Mouse (Mus musculus): ENCODE data around the gene Khdc1b. TPM values are rescaled to one million over a fixed set of nuclear protein-coding genes. Genes with fewer than 3 reads are reported as not detected.
"Not testable (repeated sequence)": the region's sequence is repeated elsewhere in the genome, so short reads cannot be mapped to it uniquely, and the experiment has no call there.

Gene Khdc1b
- total RNA-seq (2018; cell fraction: chromatin; rRNA removed) = not detected
- not detected for total RNA-seq (2018; cell fraction: cytosol; rRNA removed)
- total RNA-seq (2018; cell fraction: nucleus; rRNA removed) = not detected
- polyA plus RNA-seq (2018) = not detected in 3 replicates

- Histone ChIP-seq H3K4me3 (ENCODE audit: inconsistent target) (no peak within 1 kb of the TSS), H3K27ac (no peak within 1 kb of the TSS), H3K36me3 (ENCODE audit: inconsistent target) (no peaks in the 10 kb centered on the region), H3K79me2 (ENCODE audit: inconsistent target) (no peaks in the 10 kb centered on the region)
- 80% methylated on average over 1 of the region's 1 CpGs for WGBS (ENCODE audit: missing documents)
These were observed at the start of gene Khdc1b for GRCm38 (mm10) chr1:21383256-21383655. Gene Khdc1b (plus strand): TSS chr1:21383556.

DNA sequence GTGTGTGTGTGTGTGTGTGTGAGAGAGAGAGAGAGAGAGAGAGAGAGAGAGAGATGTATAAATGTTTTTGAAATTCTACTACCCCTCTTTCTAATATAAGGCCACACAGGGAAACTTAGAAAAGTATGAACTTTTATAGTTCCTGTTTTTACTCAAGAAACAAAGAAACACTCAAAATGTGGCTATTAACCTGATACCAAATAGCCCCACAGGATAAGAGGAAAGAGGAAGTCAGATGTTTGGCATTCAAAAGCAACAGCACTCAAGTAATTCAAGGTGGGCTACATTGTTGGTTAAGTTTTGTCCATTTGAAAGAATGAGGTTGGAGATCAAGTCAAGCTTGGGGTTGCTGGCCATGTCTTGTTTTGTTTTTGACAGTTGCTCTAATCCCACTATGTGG is 47.5 kb upstream of the Khdc1b start:
- Histone ChIP-seq H3K4me3 (ENCODE audit: inconsistent target) (no peak overlapping the region), H3K79me2 (ENCODE audit: inconsistent target) (no peaks in the 10 kb centered on the region), H3K27ac (no peak overlapping the region), H3K36me3 (ENCODE audit: inconsistent target) (no peaks in the 10 kb centered on the region)

DNA sequence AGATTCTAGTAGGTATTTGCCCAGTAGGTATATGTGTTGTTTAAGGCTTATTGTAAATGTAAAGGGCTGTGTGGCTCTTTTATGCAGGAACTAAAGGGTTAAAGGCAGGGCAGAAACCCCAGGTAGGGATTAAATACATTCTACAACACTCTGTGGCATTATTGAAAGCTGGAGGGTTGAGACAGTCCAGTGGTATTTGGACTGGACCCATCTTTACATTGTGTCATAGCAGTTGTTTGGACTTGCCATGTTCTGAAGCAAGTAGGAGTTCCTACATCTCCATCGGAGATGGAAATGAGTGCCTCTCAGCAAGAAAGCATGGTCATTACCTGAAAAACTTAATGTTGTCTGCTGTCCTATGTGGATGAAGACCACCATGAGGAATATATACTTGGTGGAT is 42.6 kb upstream of the Khdc1b start:
- 89% methylated on average over 1 of the region's 1 CpGs for WGBS (ENCODE audit: missing documents)
- Histone ChIP-seq H3K36me3 (ENCODE audit: inconsistent target) (no peaks in the 10 kb centered on the region), H3K27ac (no peak overlapping the region), H3K4me3 (ENCODE audit: inconsistent target) (no peak overlapping the region), H3K79me2 (ENCODE audit: inconsistent target) (no peaks in the 10 kb centered on the region)

- H3K4me3 ChIP-seq (ENCODE audit: inconsistent target) = no peak overlapping the region
- H3K36me3 ChIP-seq (ENCODE audit: inconsistent target) = no peaks in the 10 kb centered on the region
- 64% methylated on average over 4 of the region's 4 CpGs for WGBS (ENCODE audit: missing documents)
- no peak overlapping the region for H3K27ac ChIP-seq
- no peaks in the 10 kb centered on the region for H3K79me2 ChIP-seq (ENCODE audit: inconsistent target)
These were observed 39.1 kb upstream of the Khdc1b start for GRCm38 (mm10) chr1:21344253-21344652.

GRCm38 (mm10) chr1:21344752-21345151 is 38.6 kb upstream of the Khdc1b start:
- H3K27ac ChIP-seq; H3K36me3 ChIP-seq (ENCODE audit: inconsistent target): not testable (repeated sequence)
- 93% methylated on average over 7 of the region's 7 CpGs for WGBS (ENCODE audit: missing documents)

GRCm38 (mm10) chr1:21349341-21349740 is 34.0 kb upstream of the Khdc1b start, which contains the start of gene Khdc1a:
Gene Khdc1a (plus strand): TSS chr1:21349641.
- Histone ChIP-seq H3K79me2 (ENCODE audit: inconsistent target) (no peaks in the 10 kb centered on the region), H3K27ac (no peak within 1 kb of the TSS), H3K36me3 (ENCODE audit: inconsistent target) (no peaks in the 10 kb centered on the region), H3K4me3 (ENCODE audit: inconsistent target) (no peak within 1 kb of the TSS)
- 100% methylated on average over 1 of the region's 2 CpGs for WGBS (ENCODE audit: missing documents)

More at GRCm38 (mm10) chr1:21344752-21345151, 38.6 kb upstream of the Khdc1b start:
- H3K79me2 ChIP-seq (ENCODE audit: inconsistent target); H3K4me3 ChIP-seq (ENCODE audit: inconsistent target): not testable (repeated sequence)

- not testable (repeated sequence) for H3K79me2 ChIP-seq (ENCODE audit: inconsistent target); H3K36me3 ChIP-seq (ENCODE audit: inconsistent target); H3K27ac ChIP-seq; H3K4me3 ChIP-seq (ENCODE audit: inconsistent target)
- WGBS (ENCODE audit: missing documents) = 83% methylated on average over 1 of the region's 1 CpGs
These were observed 15.3 kb upstream of the Khdc1b start, which contains the start of gene Khdc1c for GRCm38 (mm10) chr1:21368031-21368430. Gene Khdc1c (plus strand): TSS chr1:21368331.

DNA sequence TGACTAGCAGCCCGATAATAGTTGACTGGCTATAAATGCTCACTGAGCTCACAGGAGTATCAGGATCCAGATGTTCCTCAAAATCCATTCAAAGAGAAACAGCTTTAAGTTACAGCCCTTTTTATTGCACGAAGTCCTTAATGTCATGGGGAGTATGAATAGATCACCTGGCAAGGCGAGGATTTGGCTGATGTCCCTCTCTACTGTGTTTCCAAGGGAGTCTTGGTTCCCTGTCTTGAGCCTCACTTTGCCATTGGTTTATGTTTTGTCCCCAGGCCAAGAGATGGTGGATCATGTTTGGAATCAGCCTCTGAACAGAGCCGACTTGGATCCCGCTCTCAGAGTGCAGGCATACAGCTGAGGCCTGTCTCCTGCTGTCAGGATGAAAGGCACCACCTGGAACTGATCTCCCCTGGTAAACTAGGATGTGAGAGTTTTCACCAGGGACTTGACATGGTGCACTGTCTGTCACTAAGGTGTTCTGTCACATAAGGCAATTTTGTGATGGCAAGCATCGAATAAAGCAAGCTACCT is 7.8 kb downstream of the Khdc1b start:
- H3K79me2 ChIP-seq (ENCODE audit: inconsistent target) = no peaks in the 10 kb centered on the region
- 87% methylated on average over 6 of the region's 6 CpGs for WGBS (ENCODE audit: missing documents)
- H3K4me3 ChIP-seq (ENCODE audit: inconsistent target) = no peak overlapping the region
- no peaks in the 10 kb centered on the region for H3K36me3 ChIP-seq (ENCODE audit: inconsistent target)
- no peak overlapping the region for H3K27ac ChIP-seq

DNA sequence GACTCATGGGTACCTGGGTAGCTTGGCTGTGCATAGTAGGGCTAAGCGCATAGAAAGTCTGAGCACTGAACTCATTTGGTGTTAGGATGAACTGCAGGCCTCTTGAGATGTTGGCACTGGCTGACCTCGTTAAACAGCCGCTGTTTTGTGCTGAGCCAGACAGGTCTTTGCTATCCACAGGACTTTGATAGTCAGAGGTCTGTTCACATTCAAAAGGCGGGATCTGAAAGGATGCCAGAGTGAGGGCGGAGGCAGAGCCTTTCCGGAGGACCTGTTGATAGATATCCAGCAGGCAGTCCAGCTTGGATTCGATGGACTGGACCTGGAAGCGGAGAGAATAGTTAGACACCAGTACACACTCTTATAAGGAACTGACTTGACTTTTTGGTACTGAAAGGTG is 19.4 kb downstream of the Khdc1b start:
- WGBS (ENCODE audit: missing documents) = 91% methylated on average over 8 of the region's 8 CpGs
- H3K27ac ChIP-seq = no peak overlapping the region
- no peaks in the 10 kb centered on the region for H3K79me2 ChIP-seq (ENCODE audit: inconsistent target)
- H3K4me3 ChIP-seq (ENCODE audit: inconsistent target) = no peak overlapping the region
- H3K36me3 ChIP-seq (ENCODE audit: inconsistent target) = no peaks in the 10 kb centered on the region

DNA sequence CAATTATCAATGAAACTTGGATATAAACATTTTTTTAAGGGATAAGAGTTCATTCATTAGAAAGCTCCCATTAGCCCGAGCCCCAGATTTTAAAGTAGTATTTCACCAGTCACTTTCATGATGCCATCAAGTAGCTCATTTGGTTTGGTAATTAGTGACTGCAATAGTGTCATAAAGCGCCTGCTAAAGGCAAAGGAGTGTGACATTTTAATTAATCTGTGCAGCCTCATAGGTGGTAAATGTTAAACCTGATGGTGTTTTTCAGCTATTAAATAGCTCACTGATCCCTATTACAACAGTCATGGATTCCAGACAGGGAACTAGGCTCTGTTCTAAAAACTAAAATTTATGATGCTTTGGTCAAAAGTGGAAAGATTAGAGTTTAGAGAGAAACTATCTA is 23.9 kb downstream of the Khdc1b start:
- Histone ChIP-seq H3K79me2 (ENCODE audit: inconsistent target) (no peaks in the 10 kb centered on the region), H3K4me3 (ENCODE audit: inconsistent target) (no peak overlapping the region), H3K27ac (no peak overlapping the region), H3K36me3 (ENCODE audit: inconsistent target) (no peaks in the 10 kb centered on the region)
- 75% methylated on average over 2 of the region's 2 CpGs for WGBS (ENCODE audit: missing documents)

GRCm38 (mm10) chr1:21411331-21412196 is 28.2 kb downstream of the Khdc1b start:
- WGBS (ENCODE audit: missing documents) = 64% methylated on average over 18 of the region's 18 CpGs
- H3K4me3 ChIP-seq (ENCODE audit: inconsistent target) = no peak overlapping the region
- no peak overlapping the region for H3K27ac ChIP-seq
- no peaks in the 10 kb centered on the region for H3K36me3 ChIP-seq (ENCODE audit: inconsistent target)
- H3K79me2 ChIP-seq (ENCODE audit: inconsistent target) = no peaks in the 10 kb centered on the region

DNA sequence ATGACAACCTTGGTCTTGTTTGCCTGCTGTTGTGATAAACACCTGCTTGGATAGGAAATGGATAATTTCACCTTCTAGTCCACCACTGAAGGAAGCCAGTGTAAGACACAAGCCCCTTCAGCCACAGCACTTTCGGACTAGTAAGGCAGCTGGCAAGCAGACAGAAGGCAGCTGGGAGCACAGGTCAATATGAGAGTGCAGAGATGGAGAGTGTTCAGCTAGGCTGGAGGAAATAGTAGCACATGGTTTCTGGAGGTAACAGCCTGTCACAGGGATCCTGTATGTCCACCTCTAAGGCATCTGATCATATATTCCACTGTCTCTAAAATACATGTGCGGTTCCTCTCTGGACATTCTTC is 28.8 kb downstream of the Khdc1b start:
- 89% methylated on average over 2 of the region's 2 CpGs for WGBS (ENCODE audit: missing documents)

DNA sequence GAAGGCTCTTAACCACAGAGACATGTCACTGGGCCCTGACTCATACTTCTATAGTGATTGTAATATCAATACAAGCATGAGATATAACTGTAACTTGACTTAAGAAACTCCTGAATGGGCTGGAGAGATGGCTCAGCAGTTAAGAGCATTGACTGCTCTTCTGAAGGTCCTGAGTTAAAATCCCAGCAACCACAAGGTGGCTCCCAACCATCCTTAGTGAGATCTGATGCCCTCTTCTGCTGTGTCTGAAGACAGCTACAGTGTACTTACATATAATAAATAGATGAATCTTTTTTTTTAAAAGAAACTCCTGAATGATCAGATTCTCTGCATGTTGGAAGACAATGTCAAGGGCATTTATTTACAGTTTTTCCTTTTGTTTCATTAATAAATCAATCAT is 36.0 kb downstream of the Khdc1b start:
- H3K79me2 ChIP-seq (ENCODE audit: inconsistent target) = no peaks in the 10 kb centered on the region
- H3K4me3 ChIP-seq (ENCODE audit: inconsistent target) = no peak overlapping the region
- no peak overlapping the region for H3K27ac ChIP-seq
- no peaks in the 10 kb centered on the region for H3K36me3 ChIP-seq (ENCODE audit: inconsistent target)

More for the DNA sequence above, 28.8 kb downstream of the Khdc1b start:
- Histone ChIP-seq H3K79me2 (ENCODE audit: inconsistent target) (no peaks in the 10 kb centered on the region), H3K27ac (no peak overlapping the region), H3K36me3 (ENCODE audit: inconsistent target) (no peaks in the 10 kb centered on the region), H3K4me3 (ENCODE audit: inconsistent target) (no peak overlapping the region)

GRCm38 (mm10) chr1:21425654-21426053 is 42.3 kb downstream of the Khdc1b start:
- Histone ChIP-seq H3K27ac (no peak overlapping the region), H3K4me3 (ENCODE audit: inconsistent target) (no peak overlapping the region), H3K79me2 (ENCODE audit: inconsistent target) (no peaks in the 10 kb centered on the region), H3K36me3 (ENCODE audit: inconsistent target) (no peaks in the 10 kb centered on the region)
- WGBS (ENCODE audit: missing documents) = 80% methylated on average over 2 of the region's 2 CpGs

GRCm38 (mm10) chr1:21428079-21428478 is 44.7 kb downstream of the Khdc1b start:
- no peaks in the 10 kb centered on the region for H3K36me3 ChIP-seq (ENCODE audit: inconsistent target)
- no peak overlapping the region for H3K27ac ChIP-seq
- no peak overlapping the region for H3K4me3 ChIP-seq (ENCODE audit: inconsistent target)
- WGBS (ENCODE audit: missing documents) = 94% methylated on average over 4 of the region's 4 CpGs
- H3K79me2 ChIP-seq (ENCODE audit: inconsistent target) = no peaks in the 10 kb centered on the region

Data from macrophage (primary cell).